Mouse (Mus musculus): ENCODE measurements around the gene Atg9a. TPM values are rescaled to one million over a fixed set of nuclear protein-coding genes. Genes with fewer than 3 reads are reported as not detected.
"Not testable (repeated sequence)": the region's sequence is repeated elsewhere in the genome, so short reads cannot be mapped to it uniquely, and the experiment has no call there.

Gene Atg9a
- 62.1 and 70.5 TPM in 2 replicates for polyA plus RNA-seq (2015; fragmentation: Nextera tagmentation; extraction: Ambion mirVana)

GRCm38 (mm10) chr1:75191622-75192402 lies at the start of gene Atg9a, which contains the start of gene Ankzf1:
Atg9a (minus strand) TSS chr1:75192196.
Ankzf1 (plus strand) TSS chr1:75192151.
- peaks cover 18% of the 10 kb centered on the region for H3K36me3 ChIP-seq (ENCODE audit: control insufficient read depth, insufficient read depth, low read length)
- H3K27me3 ChIP-seq (replicated peaks; ENCODE audit: control insufficient read depth, insufficient read depth, low read length): no peaks in the 10 kb centered on the region
- peak; percentile 100 for ATAC-seq
- no peaks in the 10 kb centered on the region for H3K9me3 ChIP-seq (ENCODE audit: control insufficient read depth, low read length)
- peak within 1 kb of the TSS; percentile 98 for H3K27ac ChIP-seq (ENCODE audit: low read depth, low read length)
- peak within 1 kb of the TSS; percentile 98 for H3K4me2 ChIP-seq (ENCODE audit: low read length)
- H3K4me1 ChIP-seq (ENCODE audit: control insufficient read depth, insufficient read depth, low read depth, low read length): peaks cover 19% of the 10 kb centered on the region
- under 1% methylated on average over 39 of the region's 56 CpGs for WGBS
- peak within 1 kb of the TSS; percentile 96 for H3K9ac ChIP-seq (ENCODE audit: low read depth, low read length)
- peak within 1 kb of the TSS; percentile 85 for H3K4me3 ChIP-seq (ENCODE audit: low read length)

GRCm38 (mm10) chr1:75239591-75239990 lies 47.6 kb upstream of the Atg9a start:
- H3K27ac ChIP-seq (ENCODE audit: low read depth, low read length): no peak overlapping the region
- H3K27me3 ChIP-seq (replicated peaks; ENCODE audit: control insufficient read depth, insufficient read depth, low read length): no peaks in the 10 kb centered on the region
- H3K4me1 ChIP-seq (ENCODE audit: control insufficient read depth, insufficient read depth, low read depth, low read length): peaks cover 12% of the 10 kb centered on the region
- no peak for ATAC-seq
- H3K4me2 ChIP-seq (ENCODE audit: low read length): no peak overlapping the region
- H3K9me3 ChIP-seq (ENCODE audit: control insufficient read depth, low read length): no peaks in the 10 kb centered on the region
- no peak overlapping the region for H3K9ac ChIP-seq (ENCODE audit: low read depth, low read length)
- WGBS: 83% methylated on average over 10 of the region's 10 CpGs
- H3K4me3 ChIP-seq (ENCODE audit: low read length): no peak overlapping the region
- H3K36me3 ChIP-seq (ENCODE audit: control insufficient read depth, insufficient read depth, low read length): peaks cover 19% of the 10 kb centered on the region

GRCm38 (mm10) chr1:75236117-75237050 lies 44.4 kb upstream of the Atg9a start, which contains the start of gene Dnajb2:
Dnajb2 (plus strand) TSS chr1:75236406.
- peak; percentile 90 for ATAC-seq
- H3K27ac ChIP-seq (ENCODE audit: low read depth, low read length): peak within 1 kb of the TSS; percentile 87
- H3K4me2 ChIP-seq (ENCODE audit: low read length): peak within 1 kb of the TSS; percentile 86
- no peaks in the 10 kb centered on the region for H3K9me3 ChIP-seq (ENCODE audit: control insufficient read depth, low read length)
- peak within 1 kb of the TSS; percentile 86 for H3K9ac ChIP-seq (ENCODE audit: low read depth, low read length)
- WGBS: 0% methylated on average over 64 of the region's 64 CpGs
- peaks cover 11% of the 10 kb centered on the region for H3K36me3 ChIP-seq (ENCODE audit: control insufficient read depth, insufficient read depth, low read length)
- H3K27me3 ChIP-seq (replicated peaks; ENCODE audit: control insufficient read depth, insufficient read depth, low read length): no peaks in the 10 kb centered on the region
- H3K4me1 ChIP-seq (ENCODE audit: control insufficient read depth, insufficient read depth, low read depth, low read length): peaks cover 12% of the 10 kb centered on the region
- H3K4me3 ChIP-seq (ENCODE audit: low read length): peak within 1 kb of the TSS; percentile 75

GRCm38 (mm10) chr1:75234606-75235005 lies 42.6 kb upstream of the Atg9a start:
- WGBS: 1% methylated on average over 8 of the region's 8 CpGs
- peak; percentile 71 for ATAC-seq
- H3K27ac ChIP-seq (ENCODE audit: low read depth, low read length): no peak overlapping the region
- H3K9ac ChIP-seq (ENCODE audit: low read depth, low read length): no peak overlapping the region
- H3K4me3 ChIP-seq (ENCODE audit: low read length): no peak overlapping the region
- H3K36me3 ChIP-seq (ENCODE audit: control insufficient read depth, insufficient read depth, low read length): peaks cover 3% of the 10 kb centered on the region; the same call in 1 of the 2 replicates
- no peaks in the 10 kb centered on the region for H3K9me3 ChIP-seq (ENCODE audit: control insufficient read depth, low read length)
- no peaks in the 10 kb centered on the region for H3K27me3 ChIP-seq (replicated peaks; ENCODE audit: control insufficient read depth, insufficient read depth, low read length)
- peaks cover 12% of the 10 kb centered on the region for H3K4me1 ChIP-seq (ENCODE audit: control insufficient read depth, insufficient read depth, low read depth, low read length)
- H3K4me2 ChIP-seq (ENCODE audit: low read length): no peak overlapping the region

- 72% methylated on average over 4 of the region's 4 CpGs for WGBS
- not testable (repeated sequence) for ATAC-seq; H3K4me1 ChIP-seq (ENCODE audit: control insufficient read depth, insufficient read depth, low read depth, low read length); H3K27ac ChIP-seq (ENCODE audit: low read depth, low read length); H3K27me3 ChIP-seq (replicated peaks; ENCODE audit: control insufficient read depth, insufficient read depth, low read length); H3K4me2 ChIP-seq (ENCODE audit: low read length); H3K4me3 ChIP-seq (ENCODE audit: low read length); H3K9me3 ChIP-seq (ENCODE audit: control insufficient read depth, low read length); H3K9ac ChIP-seq (ENCODE audit: low read depth, low read length); H3K36me3 ChIP-seq (ENCODE audit: control insufficient read depth, insufficient read depth, low read length)
Measured at GRCm38 (mm10) chr1:75232489-75232888, 40.5 kb upstream of the Atg9a start.

GRCm38 (mm10) chr1:75231664-75232152 lies 39.7 kb upstream of the Atg9a start, which contains the start of gene A630095N17Rik:
A630095N17Rik (minus strand) TSS chr1:75232102.
- H3K4me3 ChIP-seq (ENCODE audit: low read length): no peak within 1 kb of the TSS
- WGBS: 70% methylated on average over 5 of the region's 5 CpGs
- H3K9me3 ChIP-seq (ENCODE audit: control insufficient read depth, low read length): no peaks in the 10 kb centered on the region
- H3K36me3 ChIP-seq (ENCODE audit: control insufficient read depth, insufficient read depth, low read length): no peaks in the 10 kb centered on the region
- no peaks in the 10 kb centered on the region for H3K27me3 ChIP-seq (replicated peaks; ENCODE audit: control insufficient read depth, insufficient read depth, low read length)
- no peak within 1 kb of the TSS for H3K9ac ChIP-seq (ENCODE audit: low read depth, low read length)
- H3K4me2 ChIP-seq (ENCODE audit: low read length): no peak within 1 kb of the TSS
- H3K4me1 ChIP-seq (ENCODE audit: control insufficient read depth, insufficient read depth, low read depth, low read length): peaks cover 4% of the 10 kb centered on the region; the same call in 1 of the 2 replicates
- H3K27ac ChIP-seq (ENCODE audit: low read depth, low read length): no peak within 1 kb of the TSS
- no peak for ATAC-seq

- 79% methylated on average over 4 of the region's 4 CpGs for WGBS
- Histone ChIP-seq H3K27ac (ENCODE audit: low read depth, low read length) (no peak overlapping the region), H3K9ac (ENCODE audit: low read depth, low read length) (no peak overlapping the region), H3K9me3 (ENCODE audit: control insufficient read depth, low read length) (no peaks in the 10 kb centered on the region), H3K4me2 (ENCODE audit: low read length) (no peak overlapping the region), H3K27me3 (replicated peaks; ENCODE audit: control insufficient read depth, insufficient read depth, low read length) (no peaks in the 10 kb centered on the region), H3K36me3 (ENCODE audit: control insufficient read depth, insufficient read depth, low read length) (no peaks in the 10 kb centered on the region), H3K4me3 (ENCODE audit: low read length) (no peak overlapping the region), H3K4me1 (ENCODE audit: control insufficient read depth, insufficient read depth, low read depth, low read length) (peaks cover 4% of the 10 kb centered on the region; the same call in 1 of the 2 replicates)
- no peak for ATAC-seq
Measured at GRCm38 (mm10) chr1:75231224-75231623, 39.2 kb upstream of the Atg9a start.

- H3K9ac ChIP-seq (ENCODE audit: low read depth, low read length): no peak overlapping the region; the same call in 1 of the 2 replicates
- H3K4me2 ChIP-seq (ENCODE audit: low read length): no peak overlapping the region
- H3K27me3 ChIP-seq (replicated peaks; ENCODE audit: control insufficient read depth, insufficient read depth, low read length): no peaks in the 10 kb centered on the region
- no peak overlapping the region for H3K4me3 ChIP-seq (ENCODE audit: low read length)
- no peak overlapping the region for H3K27ac ChIP-seq (ENCODE audit: low read depth, low read length)
- H3K9me3 ChIP-seq (ENCODE audit: control insufficient read depth, low read length): no peaks in the 10 kb centered on the region
- H3K4me1 ChIP-seq (ENCODE audit: control insufficient read depth, insufficient read depth, low read depth, low read length): no peaks in the 10 kb centered on the region
- 73% methylated on average over 7 of the region's 7 CpGs for WGBS
- ATAC-seq: no peak
- H3K36me3 ChIP-seq (ENCODE audit: control insufficient read depth, insufficient read depth, low read length): no peaks in the 10 kb centered on the region
Measured at GRCm38 (mm10) chr1:75230335-75230994, 38.5 kb upstream of the Atg9a start.

Data from hindbrain, embryonic 16.5 days (tissue).